Mouse (Mus musculus) kidney, adult 2 months (tissue): Measurements from ENCODE around the gene Usp29. TPM values are rescaled to one million over a fixed set of nuclear protein-coding genes. Genes with fewer than 3 reads are reported as not detected.

Experiments used
- DNase-seq: peaks from one replicate; pipeline ENCODE4 v3.0.0; 2021
- H3K27ac ChIP-seq: fragments of 200-500 bp; 2 replicates; pipeline ENCODE4 v1.5.1; 2012; ENCODE audit warnings: low read depth, low read length, control low read depth, inconsistent platforms; ENCODE audit not compliant: insufficient read depth
- H3K27me3 ChIP-seq: fragments of 200-500 bp; replicated peaks from 2 replicates; pipeline ENCODE4 v1.6.1; 2012; ENCODE audit warnings: mild to moderate bottlenecking, moderate library complexity, low read length, inconsistent platforms; ENCODE audit not compliant: control insufficient read depth, insufficient read depth
- H3K36me3 ChIP-seq: fragments of 200-500 bp; 2 replicates; pipeline ENCODE4 v1.6.1; 2012; ENCODE audit warnings: mild to moderate bottlenecking, moderate library complexity, low read length, inconsistent platforms; ENCODE audit not compliant: control insufficient read depth, insufficient read depth
- H3K4me1 ChIP-seq: fragments of 200-500 bp; 2 replicates; pipeline ENCODE4 v1.6.1; 2011; ENCODE audit warnings: low read length; ENCODE audit not compliant: control insufficient read depth, insufficient read depth
- H3K4me3 ChIP-seq: fragments of 200-500 bp; 2 replicates; pipeline ENCODE4 v1.5.1; 2011; ENCODE audit warnings: mild to moderate bottlenecking, low read depth, low read length, control low read depth; ENCODE audit not compliant: insufficient read depth
- CTCF ChIP-seq: fragments of 200-500 bp; conservative IDR thresholded peaks from 2 replicates; pipeline ENCODE4 v1.5.1; 2011; ENCODE audit warnings: low read depth, mild to moderate bottlenecking, control low read depth, low read length, moderate library complexity, mixed read lengths; ENCODE audit not compliant: insufficient read depth, insufficient read length
- POLR2A ChIP-seq: fragments of 200-500 bp; IDR thresholded peaks from one replicate; pipeline ENCODE4 v1.6.1; 2011; ENCODE audit warnings: low read depth, low read length, control low read depth
- WGBS: fragments of 180-500 bp; shearing (Covaris S2); methylation state at CpG from one replicate; pipeline ENCODE4 v1.1.7; 2018; 5-methylcytosine and 5-hydroxymethylcytosine counted together
- polyA plus RNA-seq: library from polyadenylated mRNA; depleted of rRNA; stranded (reverse); fragments of >200 nt; gene quantifications from 2 replicates; pipeline ENCODE4 v1.2.3, GENCODE M21; 2012

Gene Usp29
- polyA plus RNA-seq, 1 experiment: 0.17 TPM

GRCm38 (mm10) chr7:6835351-6835750 lies 105.0 kb downstream of the Usp29 start:
- DNase-seq: no peak
- Histone ChIP-seq H3K4me1 (no peaks in the 10 kb centered on the region), H3K27ac (no peak overlapping the region), H3K27me3 (no peaks in the 10 kb centered on the region), H3K36me3 (no peaks in the 10 kb centered on the region), H3K4me3 (no peak overlapping the region)
- WGBS: 35% methylated on average over 5 of the region's 5 CpGs
- TF ChIP-seq POLR2A: no peak
- no peak for TF ChIP-seq CTCF

- no peak overlapping the region for H3K4me3 ChIP-seq
- H3K27ac ChIP-seq: no peak overlapping the region
- WGBS: 53% methylated on average over 3 of the region's 3 CpGs
- DNase-seq: no peak
- no peaks in the 10 kb centered on the region for H3K27me3 ChIP-seq
- TF ChIP-seq POLR2A (no peak), CTCF (no peak)
- no peaks in the 10 kb centered on the region for H3K4me1 ChIP-seq
- H3K36me3 ChIP-seq: no peaks in the 10 kb centered on the region
These were observed 107.0 kb downstream of the Usp29 start for GRCm38 (mm10) chr7:6837297-6837925.

- Histone ChIP-seq H3K4me1 (no peaks in the 10 kb centered on the region), H3K27ac (no peak overlapping the region), H3K27me3 (no peaks in the 10 kb centered on the region), H3K4me3 (no peak overlapping the region), H3K36me3 (no peaks in the 10 kb centered on the region)
- WGBS: 43% methylated on average over 9 of the region's 9 CpGs
- no peak for DNase-seq
- TF ChIP-seq CTCF (no peak), POLR2A (no peak)
These were observed 107.7 kb downstream of the Usp29 start for GRCm38 (mm10) chr7:6837926-6838554.

GRCm38 (mm10) chr7:6840860-6841259 lies 110.5 kb downstream of the Usp29 start:
- no peak for DNase-seq
- Histone ChIP-seq H3K36me3 (no peaks in the 10 kb centered on the region), H3K27me3 (no peaks in the 10 kb centered on the region), H3K4me3 (no peak overlapping the region), H3K4me1 (no peaks in the 10 kb centered on the region), H3K27ac (no peak overlapping the region)
- TF ChIP-seq POLR2A (no peak), CTCF (no peak)
- WGBS: 71% methylated on average over 5 of the region's 5 CpGs

GRCm38 (mm10) chr7:6849495-6849894 lies 119.1 kb downstream of the Usp29 start:
- DNase-seq: no peak
- H3K4me3 ChIP-seq: no peak overlapping the region
- no peak overlapping the region for H3K27ac ChIP-seq
- no peaks in the 10 kb centered on the region for H3K36me3 ChIP-seq
- H3K4me1 ChIP-seq: no peaks in the 10 kb centered on the region
- WGBS: 71% methylated on average over 3 of the region's 3 CpGs
- H3K27me3 ChIP-seq: no peaks in the 10 kb centered on the region
- TF ChIP-seq CTCF (no peak), POLR2A (no peak)

- Histone ChIP-seq H3K4me1 (no peaks in the 10 kb centered on the region), H3K27ac (no peak overlapping the region), H3K36me3 (no peaks in the 10 kb centered on the region), H3K27me3 (no peaks in the 10 kb centered on the region), H3K4me3 (no peak overlapping the region)
- TF ChIP-seq POLR2A (no peak), CTCF (no peak)
- WGBS: 50% methylated on average over 3 of the region's 3 CpGs
- no peak for DNase-seq
These were observed 119.9 kb downstream of the Usp29 start for GRCm38 (mm10) chr7:6850321-6850720.

GRCm38 (mm10) chr7:6851256-6851655 lies 120.9 kb downstream of the Usp29 start:
- H3K36me3 ChIP-seq: no peaks in the 10 kb centered on the region
- TF ChIP-seq CTCF: no peak
- TF ChIP-seq POLR2A: no peak
- WGBS: 71% methylated on average over 6 of the region's 6 CpGs
- no peak overlapping the region for H3K27ac ChIP-seq
- H3K27me3 ChIP-seq: no peaks in the 10 kb centered on the region
- H3K4me1 ChIP-seq: no peaks in the 10 kb centered on the region
- no peak for DNase-seq
- H3K4me3 ChIP-seq: no peak overlapping the region
